Mouse (Mus musculus) subcutaneous adipose tissue, adult 2 months (tissue): ENCODE measurements around the gene Atxn7l1. TPM values are rescaled to one million over a fixed set of nuclear protein-coding genes. Genes with fewer than 3 reads are reported as not detected.

Source experiments
- polyA plus RNA-seq: library from polyadenylated mRNA; depleted of rRNA; stranded (reverse); fragments of >200 nt; gene quantifications from 2 replicates; pipeline ENCODE4 v1.2.3, GENCODE M21; 2012; ENCODE audit warnings: low replicate concordance; rRNA removed

Atxn7l1 gene
- polyA plus RNA-seq: 30.1 and 41.6 TPM in 2 replicates

GRCm38 (mm10) chr12:33147497-33148267 is at the start of gene Atxn7l1:
Gene Atxn7l1, plus strand, starts transcription at chr12:33147693.

GRCm38 (mm10) chr12:33394804-33395623 is 247.5 kb downstream of the Atxn7l1 start, which contains the start of gene Efcab10:
Gene Efcab10, plus strand, starts transcription at chr12:33394854.

Other genes starting within 250 kb of the Atxn7l1 start
- 91.0 and 144 TPM in 2 replicates for gene Sypl, start 193.8 kb upstream of the Atxn7l1 start, polyA plus RNA-seq
- gene Cdhr3, start 54.8 kb upstream of the Atxn7l1 start, polyA plus RNA-seq: 0.10 and 0.43 TPM in 2 replicates
- not detected in 2 replicates for gene Efcab10, start 247.2 kb downstream of the Atxn7l1 start, polyA plus RNA-seq